Mouse (Mus musculus): ENCODE measurements around the gene Gm7138. TPM values are rescaled to one million over a fixed set of nuclear protein-coding genes. Genes with fewer than 3 reads are reported as not detected.
"Not testable (repeated sequence)": the region's sequence is repeated elsewhere in the genome, so short reads cannot be mapped to it uniquely, and the experiment has no call there.

Gene Gm7138
- total RNA-seq, 2 experiments from 2014 or later, result not detected

DNA sequence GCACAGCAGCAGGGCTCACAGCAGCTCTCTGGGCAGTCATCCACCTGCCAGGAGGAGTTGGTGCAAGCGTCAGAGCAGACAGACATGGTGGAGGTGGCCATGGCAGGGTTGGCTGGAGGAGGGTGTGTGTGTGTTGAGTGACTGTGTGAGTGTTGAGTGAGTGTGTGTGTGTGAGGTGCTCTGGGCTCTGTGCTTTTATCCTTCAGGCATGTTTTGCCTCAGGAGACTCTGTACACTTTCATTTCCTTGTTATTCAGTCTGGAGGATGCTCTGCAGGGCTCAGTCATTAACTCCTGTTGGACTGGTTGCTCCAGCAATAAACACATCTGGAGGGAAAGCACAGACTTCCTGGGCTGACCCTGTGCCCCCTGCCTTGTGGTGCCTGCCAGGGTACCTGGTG lies 25.5 kb downstream of the Gm7138 start, which contains the start of gene Gm9736:
Gene Gm9736, minus strand, starts transcription at position 101 of the 400 bp plus-strand sequence.
- intact Hi-C loops (cut with DNase I); DNase-seq: not testable (repeated sequence)

DNA sequence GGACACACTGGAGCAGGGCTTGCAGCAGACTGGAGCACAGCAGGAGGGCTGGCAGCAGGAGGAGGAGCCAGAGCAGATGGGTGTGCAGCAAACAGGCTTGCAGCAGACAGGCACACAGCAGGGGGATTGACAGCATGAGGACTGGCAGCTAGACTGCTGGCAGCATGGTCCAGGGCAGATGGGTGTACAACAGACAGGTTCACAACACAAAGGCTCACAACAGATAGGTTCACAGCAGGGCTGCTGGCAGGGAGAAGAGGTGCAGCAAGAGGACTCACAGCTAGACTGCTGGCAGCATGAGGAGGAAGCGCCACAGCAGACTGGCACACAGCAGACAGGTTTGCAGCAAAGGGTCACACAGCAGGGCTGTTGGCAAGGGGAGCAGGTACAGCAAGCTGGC lies 26.1 kb downstream of the Gm7138 start:
- DNase-seq, result peak; percentile 38
- intact Hi-C loops (cut with DNase I), result not testable (repeated sequence)

DNA sequence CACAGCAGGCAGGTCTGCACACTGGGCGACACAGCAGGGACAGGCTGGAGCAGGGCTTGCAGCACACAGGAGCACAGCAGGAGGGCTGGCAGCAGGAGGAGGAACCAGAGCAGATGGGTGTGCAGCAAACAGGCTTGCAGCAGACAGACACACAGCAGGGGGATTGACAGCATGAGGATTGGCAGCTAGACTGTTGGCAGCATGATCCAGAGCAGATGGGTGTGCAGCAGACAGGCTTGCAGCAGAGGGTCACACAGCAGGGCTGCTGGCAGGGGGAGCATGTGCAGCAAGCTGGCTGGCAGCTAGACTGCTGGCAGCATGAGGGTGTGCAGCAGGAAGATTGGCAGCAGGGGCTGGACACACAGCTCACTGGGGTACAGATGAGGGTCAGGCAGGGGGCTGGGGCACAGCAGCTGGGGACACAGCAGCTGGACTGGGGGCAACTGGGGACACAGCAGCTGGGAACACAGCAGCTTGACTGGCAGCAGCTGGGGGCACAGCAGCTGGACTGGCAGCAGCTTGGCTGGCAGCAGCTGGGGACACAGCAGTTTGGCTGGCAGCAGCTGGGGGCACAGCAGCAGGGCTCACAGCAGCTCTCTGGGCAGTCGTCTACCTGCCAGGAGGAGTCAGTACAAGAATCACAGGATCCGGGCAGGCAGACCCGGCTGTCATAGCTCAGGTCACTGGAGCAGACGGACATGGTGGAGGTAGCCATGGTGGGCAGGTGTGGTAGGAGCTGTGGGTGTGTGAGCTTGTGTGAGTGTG lies 34.6 kb downstream of the Gm7138 start, which contains the start of gene Gm18596:
Gene Gm18596, minus strand, starts transcription at position 715 of the 765 bp plus-strand sequence.
- intact Hi-C loops (cut with DNase I), result not testable (repeated sequence)

DNA sequence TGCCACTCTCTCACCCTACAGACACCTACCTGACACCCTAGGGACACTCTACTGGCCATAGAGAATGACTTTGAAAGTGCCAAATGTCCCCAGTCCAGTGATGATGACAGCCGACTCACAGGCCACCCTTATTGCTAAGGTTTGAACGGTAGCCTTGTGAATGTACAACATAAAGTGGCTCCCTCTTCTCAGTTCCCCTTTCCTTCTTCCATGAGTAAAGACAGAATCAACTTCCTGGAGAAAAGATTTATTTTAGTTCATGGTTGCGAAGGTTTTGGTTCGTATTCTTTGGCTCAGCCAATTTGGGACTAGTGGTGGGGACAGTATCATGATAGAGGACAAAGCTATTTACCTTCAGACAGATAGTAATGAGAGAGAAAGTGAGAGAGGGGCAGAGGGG lies 37.8 kb downstream of the Gm7138 start:
- intact Hi-C loops (cut with DNase I), result no loop called here
- no peak for DNase-seq

More for the DNA sequence above, 34.6 kb downstream of the Gm7138 start, which contains the start of gene Gm18596:
- peak; percentile 62 for DNase-seq

DNA sequence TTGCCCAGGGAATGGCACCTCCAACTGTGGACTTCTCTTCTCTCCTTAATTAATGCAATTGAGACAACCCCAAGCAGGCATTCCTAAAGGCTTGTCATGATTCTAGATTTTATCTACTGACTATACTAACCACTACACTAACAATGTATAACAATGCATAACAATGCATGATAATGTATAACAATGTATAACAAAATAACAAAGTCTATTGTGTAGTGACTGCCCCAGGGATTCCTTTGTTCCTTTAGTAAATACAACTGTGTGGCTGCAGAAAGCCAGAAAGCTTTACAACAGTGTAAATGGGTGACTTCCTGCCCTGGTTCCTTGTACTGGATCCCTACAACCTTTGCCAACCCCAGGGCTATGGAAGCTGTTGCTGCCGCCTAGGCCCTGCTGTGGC lies 40.8 kb downstream of the Gm7138 start:
- DNase-seq, result no peak
- intact Hi-C loops (cut with DNase I), result no loop called here

DNA sequence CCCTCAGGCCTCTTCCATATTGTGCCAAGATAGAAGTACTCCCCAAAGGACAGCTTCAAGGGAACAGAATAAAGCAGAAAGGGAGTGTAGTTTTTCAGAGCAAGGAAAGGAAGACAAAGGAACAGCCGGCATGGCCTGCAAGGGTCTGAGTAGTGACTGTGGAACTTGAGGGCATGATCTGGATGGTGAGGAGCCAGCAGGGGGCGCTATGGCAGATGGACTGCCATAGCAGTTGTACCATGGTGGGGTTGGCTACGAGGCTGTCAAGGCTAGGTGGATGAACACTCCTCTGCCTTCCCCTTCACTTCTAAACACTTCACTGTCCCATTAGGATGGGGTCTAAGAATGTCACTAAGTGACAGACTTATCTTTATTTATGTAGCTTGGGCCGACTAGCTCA lies 47.5 kb downstream of the Gm7138 start:
- intact Hi-C loops (cut with DNase I), result no loop called here
- DNase-seq, result no peak

DNA sequence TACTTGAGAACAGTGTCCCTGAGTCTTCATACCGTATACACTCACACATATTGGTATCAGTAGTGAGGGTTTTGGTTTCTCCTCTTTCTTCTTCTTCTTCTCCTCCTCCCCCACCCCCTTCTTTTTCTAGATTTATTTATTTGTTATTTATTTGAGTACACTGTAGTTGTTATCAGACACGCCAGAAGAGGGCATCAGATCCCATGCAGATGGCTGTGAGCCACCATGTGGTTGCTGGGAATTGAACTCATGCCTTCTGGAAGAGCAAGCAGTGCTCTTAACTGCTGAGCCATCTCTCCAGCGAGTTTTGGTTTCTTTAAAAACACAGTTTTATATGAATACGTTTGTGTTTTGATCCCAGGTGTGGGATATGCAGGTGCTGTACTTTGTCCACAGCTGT lies 48.5 kb downstream of the Gm7138 start:
- intact Hi-C loops (cut with DNase I), result no loop called here
- no peak for DNase-seq

Other genes starting within 250 kb of the Gm7138 start
- gene Itgb2, start 246.7 kb downstream of the Gm7138 start, total RNA-seq (2021), result 1 to 10 TPM; 1.7 to 2.2 TPM
- gene Pttg1ip, start 195.2 kb downstream of the Gm7138 start, total RNA-seq (2021), result 10 to 100 TPM; 54.7 to 62.7 TPM
- 100 to 1,000 TPM; 175 to 189 TPM for gene Sumo3, start 170.8 kb downstream of the Gm7138 start, total RNA-seq (2021)
- gene Gm49325, start 170.7 kb downstream of the Gm7138 start, total RNA-seq (2021), result 10 to 100 TPM in 1 of 2 experiments, not detected in 1; 21.0 TPM
- gene Ube2g2, start 154.7 kb downstream of the Gm7138 start, total RNA-seq (2021), result 10 to 100 TPM; 45.1 to 47.6 TPM
- gene Tspear, start 90.4 kb downstream of the Gm7138 start, total RNA-seq (2021), result not detected
- not detected for gene Gm19402, start 86.2 kb downstream of the Gm7138 start, total RNA-seq (2021)
- gene Gm9508, start 79.7 kb downstream of the Gm7138 start, total RNA-seq (2021), result not detected
- not detected for gene Gm10272, start 70.3 kb downstream of the Gm7138 start, total RNA-seq (2021)
- not detected for gene Gm10024, start 65.5 kb downstream of the Gm7138 start, total RNA-seq (2021)
- not detected for gene Gm10142, start 61.1 kb downstream of the Gm7138 start, total RNA-seq (2021)
- not detected for gene Krtap12-1, start 56.3 kb downstream of the Gm7138 start, total RNA-seq (2021)
- not detected for gene Gm10100, start 50.5 kb downstream of the Gm7138 start, total RNA-seq (2021)
- not detected for gene Gm18596, start 34.3 kb downstream of the Gm7138 start, total RNA-seq (2021)
- not detected for gene Gm9736, start 25.6 kb downstream of the Gm7138 start, total RNA-seq (2021)
- gene Gm3233, start 17.3 kb downstream of the Gm7138 start, total RNA-seq (2021), result not detected
- not detected for gene Gm3238, start 5.6 kb downstream of the Gm7138 start, total RNA-seq (2021)
- gene Gm3250, start 5.6 kb upstream of the Gm7138 start, total RNA-seq (2021), result not detected
- not detected for gene Gm7137, start 11.3 kb upstream of the Gm7138 start, total RNA-seq (2021)
- not detected for gene Gm9639, start 18.1 kb upstream of the Gm7138 start, total RNA-seq (2021)
- not detected for gene Gm19668, start 22.2 kb upstream of the Gm7138 start, total RNA-seq (2021)
- not detected for gene Gm9507, start 34.9 kb upstream of the Gm7138 start, total RNA-seq (2021)
- not detected for gene Gm2696, start 37.7 kb upstream of the Gm7138 start, total RNA-seq (2021)
- gene Krtap10-4, start 50.2 kb upstream of the Gm7138 start, total RNA-seq (2021), result not detected
- not detected for gene Krtap10-10, start 59.0 kb upstream of the Gm7138 start, total RNA-seq (2021)
- gene Gm36176, start 69.9 kb upstream of the Gm7138 start, total RNA-seq (2021), result not detected
- gene Gm10318, start 75.9 kb upstream of the Gm7138 start, total RNA-seq (2021), result not detected
- gene Gm3285, start 85.0 kb upstream of the Gm7138 start, total RNA-seq (2021), result not detected
- gene Lrrc3, start 125.6 kb upstream of the Gm7138 start, total RNA-seq (2021), result 10 to 100 TPM; 38.5 to 39.1 TPM
- gene Trpm2, start 193.6 kb upstream of the Gm7138 start, total RNA-seq (2021), result 10 to 100 TPM; 14.1 to 22.9 TPM
- 10 to 100 TPM; 28.9 to 35.3 TPM for gene 1810043G02Rik, start 201.6 kb upstream of the Gm7138 start, total RNA-seq (2021)
- 10 to 100 TPM; 73.2 to 83.6 TPM for gene Pfkl, start 233.1 kb upstream of the Gm7138 start, total RNA-seq (2021)

Data from left cerebral cortex, postnatal 4 days (tissue).